Mouse (Mus musculus): ENCODE data around the gene Ppard.

The Ppard gene

DNA sequence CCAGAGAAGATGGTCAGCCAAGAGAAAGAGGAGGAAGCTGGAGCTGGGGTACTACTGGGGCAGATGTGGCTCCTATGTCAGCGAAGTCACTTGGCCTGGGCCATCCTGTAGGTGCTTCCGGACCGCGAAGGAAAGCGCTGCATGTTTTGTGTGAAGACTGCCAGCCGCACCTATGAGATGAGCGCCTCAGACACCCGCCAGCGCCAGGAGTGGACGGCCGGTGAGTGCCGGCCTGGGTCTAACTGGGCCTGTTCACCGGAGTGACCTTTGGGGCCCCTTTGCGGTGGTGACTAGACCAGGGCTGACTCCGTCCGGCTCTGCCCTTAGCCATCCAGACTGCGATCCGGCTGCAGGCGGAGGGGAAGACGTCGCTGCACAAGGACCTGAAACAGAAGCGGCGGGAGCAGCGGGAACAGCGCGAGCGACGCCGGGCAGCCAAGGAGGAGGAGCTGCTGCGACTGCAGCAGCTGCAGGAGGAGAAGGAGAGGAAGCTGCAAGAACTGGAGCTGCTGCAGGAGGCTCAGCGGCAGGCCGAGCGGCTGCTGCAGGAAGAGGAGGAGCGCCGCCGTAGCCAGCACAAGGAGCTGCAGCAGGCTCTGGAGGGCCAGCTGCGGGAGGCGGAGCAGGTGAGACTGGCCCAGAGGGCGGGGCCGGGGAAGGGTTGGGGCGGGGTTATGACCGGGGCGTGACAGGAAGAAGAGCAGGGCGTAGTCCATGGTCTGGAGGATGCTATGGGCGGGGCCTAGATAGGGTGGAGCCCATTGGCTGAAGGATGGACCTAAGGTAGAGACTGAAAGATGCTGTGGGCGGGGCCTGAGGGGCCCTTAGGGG lies 8.7 kb upstream of the Ppard start:
- DNase-seq (ENCODE audit: low spot score in 2 of 2) = peak; percentile 76 to 77

DNA sequence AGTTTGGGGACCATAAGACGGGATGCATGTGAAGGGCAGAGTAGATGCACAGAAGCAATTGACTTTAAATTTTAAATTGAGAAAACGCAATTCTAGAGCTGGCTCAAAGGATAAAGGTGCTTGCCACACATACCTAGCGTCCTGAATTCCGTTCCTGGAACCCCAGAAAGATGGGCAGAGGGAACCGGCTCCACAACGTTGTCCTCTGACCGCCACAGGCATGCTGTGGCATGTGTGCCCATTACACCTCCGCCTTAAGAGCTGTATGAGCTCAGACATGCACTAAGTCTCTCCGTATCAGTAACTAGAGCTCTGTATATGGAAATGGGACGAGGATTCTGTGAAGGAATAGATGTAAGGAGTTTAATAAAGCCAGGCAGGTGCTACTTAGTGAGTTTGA lies 7.9 kb upstream of the Ppard start:
- DNase-seq (ENCODE audit: low spot score in 2 of 2) = no peak

DNA sequence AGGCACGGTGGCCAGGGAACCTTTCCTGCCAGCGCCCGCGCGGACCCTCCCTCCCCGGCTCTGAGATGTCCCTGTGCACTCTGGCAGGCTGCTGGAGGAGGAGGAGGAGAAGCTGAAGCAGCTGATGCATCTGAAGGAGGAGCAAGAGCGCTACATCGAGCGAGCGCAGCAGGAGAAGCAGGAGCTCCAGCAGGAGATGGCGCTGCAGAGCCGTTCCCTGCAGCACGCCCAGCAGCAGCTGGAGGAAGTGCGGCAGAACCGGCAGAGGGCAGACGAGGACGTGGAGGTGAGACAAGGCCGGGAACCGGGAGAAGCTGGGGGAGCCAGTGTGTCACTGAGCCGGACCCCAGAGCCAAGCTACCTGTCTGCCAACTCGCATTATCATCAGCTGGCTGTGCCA lies 6.5 kb upstream of the Ppard start:
- peak; percentile 82 to 91 for DNase-seq (ENCODE audit: low spot score in 2 of 2)

DNA sequence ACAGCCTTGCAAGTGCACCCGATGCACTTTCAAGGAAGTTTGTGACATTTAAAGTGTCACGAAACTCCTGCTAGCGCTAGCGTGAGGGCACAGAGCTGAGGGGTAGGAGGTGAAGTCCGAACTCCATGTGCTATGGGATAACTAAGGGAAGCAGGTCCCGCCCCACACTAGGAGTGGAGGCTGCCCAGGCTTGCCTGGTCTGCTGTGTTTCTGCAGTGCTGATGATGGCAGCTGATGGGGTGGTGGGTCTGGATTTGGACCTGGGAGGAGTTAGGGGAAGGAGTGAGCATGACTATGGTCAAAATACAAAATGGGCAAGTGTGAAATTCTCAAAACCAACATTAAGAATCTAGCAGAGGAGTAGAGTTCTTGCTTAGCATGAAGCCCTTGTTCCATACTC lies 2.0 kb upstream of the Ppard start:
- DNase-seq (ENCODE audit: low spot score in 2 of 2) = no peak

DNA sequence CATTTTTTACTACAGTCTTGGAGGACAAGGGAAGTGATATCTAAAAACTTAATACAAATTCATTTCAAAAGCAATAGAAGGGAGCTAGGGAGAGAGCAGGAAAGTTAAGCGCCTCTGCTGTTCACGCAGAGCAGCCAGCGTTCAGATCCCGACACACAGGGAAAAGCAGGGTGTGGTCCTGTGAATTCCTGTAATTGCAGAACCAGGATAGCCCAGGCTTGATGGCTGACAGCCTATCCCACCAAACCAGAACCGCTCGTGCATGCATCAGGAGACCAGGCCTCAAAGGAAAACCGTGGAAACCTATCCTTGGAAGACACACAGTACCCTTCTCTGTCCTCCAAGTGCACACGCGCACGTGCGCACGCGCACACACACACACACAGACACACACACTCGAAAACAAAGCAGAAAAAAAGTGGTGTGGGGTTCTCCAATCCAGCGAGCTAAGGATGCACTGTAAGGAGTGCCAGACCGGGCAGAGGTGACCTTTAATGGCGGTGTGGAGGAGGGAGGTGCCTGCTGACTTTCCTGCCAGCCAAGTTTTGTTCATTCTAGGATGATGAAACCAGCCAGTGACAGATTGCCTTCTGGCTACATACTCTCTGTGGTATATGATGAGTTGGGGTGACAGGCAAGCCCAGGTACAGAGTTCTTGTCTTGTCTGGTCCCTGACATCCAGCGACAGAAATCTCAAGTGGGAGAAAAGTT lies 1.3 kb upstream of the Ppard start:
- DNase-seq (ENCODE audit: low spot score in 2 of 2) = no peak

DNA sequence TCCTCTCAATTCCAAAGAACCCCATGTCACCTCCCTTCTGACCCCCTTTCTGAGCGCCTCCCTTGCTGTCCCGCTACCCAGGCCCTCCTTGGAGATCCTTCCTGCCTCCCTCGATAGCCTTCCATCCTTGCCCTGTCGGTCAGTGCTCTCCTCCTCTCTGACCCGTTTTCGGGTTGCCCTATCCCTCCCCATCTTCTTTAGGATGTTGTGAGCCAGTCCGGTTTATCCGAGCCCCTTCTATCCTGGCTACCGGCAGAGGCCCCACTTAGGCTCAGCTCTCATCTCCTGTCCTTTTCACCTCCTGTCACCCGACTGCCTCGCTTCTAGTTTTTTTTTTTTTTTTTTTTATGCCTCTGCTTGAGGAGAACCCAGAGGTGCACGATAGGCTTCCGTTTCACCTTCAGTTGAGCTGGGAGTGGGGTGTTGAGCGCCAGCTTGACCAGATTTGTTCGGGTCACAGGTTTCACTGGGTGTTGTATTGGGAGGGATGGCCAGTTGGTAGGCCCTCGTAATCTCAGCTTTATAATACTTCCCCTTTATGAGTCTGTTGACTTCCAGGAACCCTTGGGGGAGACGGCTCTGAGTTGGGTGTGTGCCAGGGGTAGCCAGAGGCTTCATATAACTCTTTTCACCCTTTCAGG lies 711 bp downstream of the Ppard start:
- no peak for DNase-seq (ENCODE audit: low spot score in 2 of 2)

DNA sequence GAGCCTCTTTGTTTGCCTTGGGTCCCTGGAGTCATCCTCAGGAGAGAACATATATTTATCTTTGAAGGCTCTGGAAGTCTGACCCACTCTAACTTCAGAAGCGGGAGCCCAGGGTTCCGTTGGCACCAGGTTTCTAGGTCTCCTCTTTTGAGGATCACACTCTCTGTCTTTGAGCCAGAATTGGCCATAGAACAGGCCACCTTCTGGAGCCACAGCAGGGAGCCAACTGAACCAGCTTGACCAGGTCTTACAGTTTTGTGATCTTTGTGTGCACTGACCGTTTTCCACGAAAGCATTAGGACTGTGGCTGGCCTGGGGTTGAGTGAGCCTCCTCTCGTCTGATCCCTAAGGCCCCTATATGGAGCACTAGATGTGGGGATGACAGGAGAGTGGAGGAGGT lies 2.1 kb downstream of the Ppard start:
- DNase-seq (ENCODE audit: low spot score in 2 of 2) = no peak

DNA sequence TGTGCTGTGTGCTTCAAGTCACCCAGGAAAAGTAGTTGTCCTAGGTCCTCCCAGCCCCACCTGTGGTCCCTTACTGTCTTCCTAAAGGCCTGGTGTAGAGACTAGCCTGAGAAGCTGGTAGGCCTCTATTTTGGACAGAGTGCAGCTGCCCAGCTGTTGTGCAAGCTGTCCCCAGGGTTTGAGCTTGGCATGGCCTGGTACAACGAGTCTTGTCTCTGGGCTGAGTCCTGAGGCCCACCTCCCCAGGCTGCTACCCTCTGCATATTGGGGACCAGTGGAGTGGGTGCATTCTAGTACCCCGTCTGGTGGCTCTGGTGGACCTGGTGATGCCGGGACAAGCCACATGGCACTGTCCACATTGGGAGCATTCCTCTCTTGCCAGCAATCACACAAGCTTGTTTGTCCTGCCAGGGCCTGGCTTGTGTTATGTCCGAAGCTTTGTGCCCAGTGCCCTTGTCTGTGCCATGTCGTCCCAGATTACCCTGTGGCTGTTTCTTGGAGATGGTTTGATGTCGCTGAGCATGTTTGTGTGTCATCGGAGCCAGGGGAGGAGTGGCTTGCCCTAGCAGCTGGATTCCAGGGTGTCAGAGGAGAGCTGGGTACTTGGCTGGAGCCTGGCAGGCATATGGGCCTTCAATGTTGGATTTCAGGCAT lies 3.6 kb downstream of the Ppard start:
- no peak for DNase-seq (ENCODE audit: low spot score in 2 of 2)

DNA sequence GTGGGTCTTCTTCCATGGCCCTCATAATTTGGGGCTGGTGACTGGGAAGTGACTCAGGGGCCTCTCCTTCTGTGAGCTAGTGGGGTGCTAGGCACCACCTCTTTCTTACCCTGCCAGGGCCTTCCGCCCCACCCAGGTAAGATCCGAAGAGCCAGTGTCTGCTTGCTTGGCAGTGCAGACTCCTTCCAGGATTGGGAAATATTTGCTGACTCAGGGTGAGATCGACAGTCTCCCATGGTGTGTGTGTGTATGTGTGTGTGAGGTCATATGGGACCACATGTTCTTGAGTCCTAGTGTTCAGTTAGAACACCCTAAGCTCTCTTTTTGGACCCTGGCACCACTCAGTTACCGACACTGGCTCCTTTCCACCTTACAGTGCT lies 4.1 kb downstream of the Ppard start:
- DNase-seq (ENCODE audit: low spot score in 2 of 2) = no peak

DNA sequence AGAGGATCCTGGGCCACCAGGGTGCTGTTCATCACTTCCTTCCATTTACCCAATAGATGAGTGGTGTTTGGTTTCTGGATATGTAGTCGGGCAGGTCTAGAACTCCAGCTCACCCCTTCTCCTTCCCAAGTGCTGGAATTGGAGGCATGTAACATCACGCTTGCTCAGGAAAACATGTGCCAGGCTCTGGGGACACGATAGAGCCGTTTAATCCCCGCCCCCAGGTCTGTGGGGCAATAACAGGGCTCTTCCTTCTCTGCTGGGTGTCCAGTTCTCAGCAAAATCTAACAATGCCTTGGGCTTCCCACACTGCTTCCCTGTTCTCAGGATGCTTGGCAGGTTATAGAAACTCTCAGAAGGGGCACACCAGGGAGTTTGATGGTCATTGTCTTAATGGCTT lies 4.9 kb downstream of the Ppard start:
- no peak for DNase-seq (ENCODE audit: low spot score in 2 of 2)

DNA sequence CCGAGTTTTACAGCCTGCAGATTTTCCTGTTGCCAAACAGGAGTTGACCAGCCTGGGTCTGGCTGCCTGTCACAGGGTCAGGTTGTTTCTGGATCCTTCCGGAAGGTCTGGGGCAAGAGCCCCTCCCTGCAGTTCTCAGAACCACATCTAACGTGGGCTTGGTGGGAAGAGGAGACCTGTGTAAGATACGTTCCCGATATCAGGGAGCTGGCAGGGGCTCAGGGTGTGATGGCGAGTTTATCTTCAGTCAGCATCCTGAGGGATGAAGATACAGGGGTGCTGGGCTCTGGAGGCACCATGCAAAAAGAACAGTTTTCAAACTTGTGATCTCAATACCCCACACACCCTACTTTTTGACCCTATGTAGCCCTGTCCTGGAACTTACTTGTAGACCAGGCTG lies 5.4 kb downstream of the Ppard start:
- DNase-seq (ENCODE audit: low spot score in 2 of 2) = no peak

DNA sequence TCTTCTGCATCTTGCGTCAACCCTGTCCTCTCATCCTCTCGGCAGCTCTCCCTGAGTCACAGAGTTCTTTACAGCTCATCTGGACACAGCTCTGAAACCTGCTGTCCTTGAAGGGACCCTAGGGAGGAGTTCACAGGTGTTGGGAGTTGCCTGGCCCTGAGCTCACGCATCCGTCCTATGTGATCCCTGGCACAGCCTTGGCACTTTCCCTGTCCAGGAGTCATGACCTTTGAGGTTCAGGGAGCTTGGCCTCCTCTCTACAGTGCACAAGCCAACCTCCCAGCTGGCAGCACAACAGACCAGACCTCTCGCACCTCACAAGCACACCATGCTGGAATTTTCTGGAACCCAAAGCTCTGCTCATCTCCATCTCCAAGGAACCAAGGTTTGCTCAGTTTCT lies 8.3 kb downstream of the Ppard start:
- no peak for DNase-seq (ENCODE audit: low spot score in 2 of 2)

DNA sequence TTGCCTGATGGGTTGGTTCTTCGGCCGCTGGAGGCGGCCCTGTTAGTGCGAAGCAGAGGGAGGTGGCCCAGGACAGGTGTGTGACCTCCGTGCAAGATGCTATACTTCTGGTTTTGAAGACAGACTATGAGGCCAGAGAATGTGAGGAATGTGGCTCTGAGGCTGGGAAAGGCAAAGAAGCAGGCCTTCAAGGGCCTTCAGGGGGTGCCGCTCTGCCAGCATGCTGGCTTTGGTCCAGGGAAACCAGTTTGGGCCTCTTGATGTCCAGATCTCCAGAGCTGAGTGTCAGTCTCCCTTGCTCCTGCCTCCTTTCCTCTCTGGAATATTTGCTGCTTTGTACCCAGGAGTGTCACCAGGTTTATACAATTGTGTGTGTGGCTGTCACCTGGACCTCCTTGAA lies 9.8 kb downstream of the Ppard start:
- no peak for DNase-seq (ENCODE audit: low spot score in 2 of 2)

DNA sequence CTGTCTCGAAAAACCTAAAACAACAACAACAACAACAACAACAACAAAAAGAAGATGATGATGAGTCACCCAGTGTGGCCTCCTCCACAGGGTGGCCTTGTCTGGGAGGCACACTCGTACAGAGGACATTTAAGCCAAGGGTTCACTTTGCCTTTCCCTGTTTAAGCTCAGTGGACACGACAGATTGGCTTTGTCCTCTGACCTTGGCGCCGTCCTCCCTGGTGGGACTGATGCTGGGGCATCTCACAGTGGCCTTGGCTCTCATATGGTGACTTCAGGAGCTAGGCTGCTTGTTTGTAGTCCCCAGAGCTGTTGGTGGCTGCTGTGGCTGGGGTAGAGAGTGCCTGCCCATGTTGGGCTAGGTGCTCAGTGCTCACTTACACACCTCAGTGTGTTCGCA lies 11.7 kb downstream of the Ppard start:
- DNase-seq (ENCODE audit: low spot score in 2 of 2) = no peak

DNA sequence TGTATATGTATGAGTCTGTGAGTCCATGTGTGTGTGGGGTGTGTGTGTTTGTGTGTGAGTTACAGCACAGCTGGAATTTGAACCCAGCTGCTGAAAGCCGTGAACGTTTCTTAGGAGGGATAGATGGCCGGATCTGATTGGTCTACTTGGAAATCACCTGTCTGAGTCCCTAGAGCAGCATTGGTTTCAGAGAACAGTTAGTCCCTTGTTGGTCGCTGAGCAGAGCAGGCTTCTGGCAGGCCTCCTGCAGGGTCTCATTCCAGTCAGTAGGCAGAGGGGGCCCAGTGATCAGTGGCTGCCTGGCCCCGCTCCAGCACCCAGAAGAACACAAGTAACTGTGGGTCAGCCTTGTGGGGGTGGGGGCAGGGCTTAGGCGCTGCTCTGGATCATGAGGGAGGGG lies 12.2 kb downstream of the Ppard start:
- peak; percentile 57 to 83 for DNase-seq (ENCODE audit: low spot score in 2 of 2)

DNA sequence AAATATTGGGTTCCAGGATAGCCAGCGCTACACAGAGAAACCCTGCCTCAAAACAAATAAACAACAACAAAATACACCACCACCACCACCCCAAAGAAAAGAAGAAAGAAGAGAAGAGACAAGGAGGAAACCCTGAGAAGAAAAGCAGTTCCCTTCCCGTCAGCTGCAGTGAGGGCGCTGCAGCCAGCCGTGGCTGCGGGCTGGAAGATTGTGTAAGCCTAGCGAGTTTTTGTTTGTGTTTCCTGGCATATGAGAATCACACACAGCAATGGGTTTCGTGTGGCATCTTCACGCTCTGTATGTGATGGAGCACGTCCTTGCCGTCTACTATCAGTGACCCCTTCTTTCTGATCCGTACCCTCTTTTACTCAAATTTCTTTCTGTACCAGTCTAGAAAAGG lies 14.1 kb downstream of the Ppard start:
- DNase-seq (ENCODE audit: low spot score in 2 of 2) = no peak

DNA sequence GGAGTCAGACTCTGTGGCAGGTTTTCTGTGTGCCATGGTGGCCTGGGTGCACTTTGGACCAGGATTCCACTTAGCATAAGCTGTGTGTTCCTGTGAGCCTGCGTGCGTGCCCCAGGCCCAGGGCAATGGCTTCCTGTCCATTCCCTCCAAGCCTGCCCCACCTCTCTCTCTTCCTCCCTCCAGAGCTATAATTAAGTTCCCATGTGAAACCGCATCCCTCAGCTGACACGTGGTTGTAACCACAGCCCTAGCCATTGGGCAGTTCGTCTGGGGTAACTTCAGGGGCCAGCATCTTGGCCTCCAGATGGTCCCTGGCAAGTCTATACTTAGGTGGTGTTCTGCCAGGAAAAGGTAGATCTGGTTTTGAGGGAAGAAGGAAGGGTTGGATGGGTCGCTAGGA lies 15.1 kb downstream of the Ppard start:
- DNase-seq (ENCODE audit: low spot score in 2 of 2) = no peak

DNA sequence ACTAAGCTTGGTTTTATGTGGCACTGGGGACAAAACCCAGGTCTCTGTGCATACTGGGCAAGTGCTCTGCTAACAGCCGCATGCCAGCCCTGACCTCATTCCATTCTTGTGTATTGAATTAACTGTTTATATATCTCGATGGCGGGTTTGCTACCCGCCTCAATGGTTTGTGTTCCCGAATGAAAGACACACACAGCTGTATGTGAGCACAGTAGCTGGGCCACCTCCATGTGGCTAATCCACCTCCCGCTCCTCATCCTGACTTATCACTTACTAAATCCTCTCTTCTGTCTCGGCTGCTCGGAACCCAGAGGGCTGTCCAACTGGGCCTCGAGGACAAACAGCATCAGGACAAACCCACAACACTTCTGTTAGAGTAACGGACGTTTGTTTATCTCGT lies 16.6 kb downstream of the Ppard start:
- DNase-seq (ENCODE audit: low spot score in 2 of 2) = no peak

DNA sequence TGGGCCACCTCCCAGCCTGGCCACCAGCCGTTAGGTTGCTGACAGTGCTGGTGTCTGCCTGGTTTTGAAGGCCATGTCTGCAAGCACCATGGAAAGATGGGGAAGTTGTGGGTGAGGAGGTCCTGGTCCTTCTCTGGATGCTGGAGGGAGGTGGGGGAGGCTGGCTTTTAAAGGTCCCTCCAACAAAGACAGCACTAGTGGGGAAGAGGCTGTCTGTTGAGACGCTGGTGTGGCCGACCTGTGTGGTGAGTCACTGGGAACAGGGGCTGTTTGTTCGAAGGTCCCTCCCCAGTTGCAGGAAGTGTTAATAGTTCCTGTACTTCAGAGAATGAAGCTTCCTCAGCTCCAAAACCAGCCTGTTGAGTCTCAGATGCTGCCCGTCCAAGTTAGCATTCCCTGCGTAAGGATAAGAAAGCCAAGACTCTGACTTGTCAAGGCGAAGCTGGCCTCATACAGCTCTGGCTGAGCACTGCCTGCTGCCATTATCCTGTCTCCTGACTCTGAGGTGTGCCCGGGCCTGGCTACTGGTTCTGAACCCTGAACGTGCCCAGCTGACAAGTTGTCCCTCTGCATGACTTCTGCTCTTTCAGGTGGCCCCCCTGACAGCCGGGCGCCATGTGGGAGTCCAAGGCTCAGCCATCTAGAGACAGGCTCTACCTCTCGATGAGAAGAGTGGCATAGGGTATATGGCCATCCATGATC lies 19.2 kb downstream of the Ppard start:
- DNase-seq (ENCODE audit: low spot score in 2 of 2) = no peak

DNA sequence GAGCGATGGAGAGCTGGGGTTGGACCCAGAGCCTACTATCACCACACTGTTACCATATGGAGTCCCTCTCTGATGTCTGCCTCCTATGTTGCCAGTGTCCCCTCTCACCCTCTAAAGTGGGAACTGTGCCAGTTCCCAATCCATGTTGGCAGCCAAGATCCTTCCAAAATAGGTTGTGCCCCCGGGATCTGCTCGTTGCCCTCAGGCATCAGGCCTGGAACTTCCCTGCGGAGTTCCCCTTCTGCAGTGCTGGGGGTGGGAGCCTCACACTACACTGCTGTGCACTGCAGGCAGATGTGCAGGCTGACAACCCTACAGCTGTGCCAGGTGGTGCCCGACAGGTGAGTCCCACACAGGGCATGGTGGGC lies 19.8 kb downstream of the Ppard start:
- DNase-seq (ENCODE audit: low spot score in 2 of 2) = no peak

DNA sequence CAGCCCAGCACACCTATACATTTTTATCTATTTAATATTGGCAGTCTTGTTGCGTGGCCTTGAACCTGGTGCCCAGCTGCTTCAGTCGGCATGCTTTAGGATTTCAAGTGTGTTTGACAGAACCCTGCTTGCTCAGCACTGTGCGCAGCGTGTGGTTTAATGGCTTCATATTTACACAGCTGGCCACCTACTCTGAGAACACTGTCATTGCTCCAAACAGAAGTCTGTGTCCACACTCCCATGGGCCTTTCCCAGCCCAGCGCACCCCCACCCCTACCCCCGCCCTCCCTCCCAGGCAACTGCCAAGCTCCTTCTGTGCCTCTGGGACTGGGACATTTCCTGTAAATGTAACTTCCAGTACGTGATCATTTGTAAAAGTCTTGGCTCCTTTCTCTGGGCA lies 20.7 kb downstream of the Ppard start:
- no peak for DNase-seq (ENCODE audit: low spot score in 2 of 2)

DNA sequence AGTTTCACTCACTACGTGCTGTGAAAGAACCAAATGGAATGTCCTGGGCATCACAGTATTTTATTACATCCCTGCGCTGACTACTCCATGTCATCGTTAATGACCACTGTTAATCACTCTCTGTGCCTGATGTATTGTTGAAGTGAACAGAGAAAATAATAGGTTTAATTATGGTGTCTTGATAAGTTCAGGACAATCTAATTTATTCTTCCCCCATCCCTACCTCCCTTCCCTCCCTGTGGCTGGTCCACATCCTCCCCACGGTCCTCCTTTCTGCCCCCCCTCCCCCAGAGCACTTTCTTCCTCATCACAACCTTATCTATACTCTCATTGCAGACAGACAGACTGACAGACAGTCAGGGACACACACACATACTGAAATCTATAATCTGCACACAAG lies 22.3 kb downstream of the Ppard start:
- DNase-seq (ENCODE audit: low spot score in 2 of 2) = no peak
